Mouse (Mus musculus) liver, embryonic 18 days (tissue): ENCODE data around the gene Ezh1. TPM values are rescaled to one million over a fixed set of nuclear protein-coding genes. Genes with fewer than 3 reads are reported as not detected.

Source experiments
- polyA plus RNA-seq: library from polyadenylated mRNA; depleted of rRNA; stranded (reverse); fragments of >200 nt; gene quantifications from 2 replicates; pipeline ENCODE4 v1.2.3, GENCODE M21; 2012; rRNA removed

Gene Ezh1
- 9.2 and 11.0 TPM in 2 replicates for polyA plus RNA-seq

DNA sequence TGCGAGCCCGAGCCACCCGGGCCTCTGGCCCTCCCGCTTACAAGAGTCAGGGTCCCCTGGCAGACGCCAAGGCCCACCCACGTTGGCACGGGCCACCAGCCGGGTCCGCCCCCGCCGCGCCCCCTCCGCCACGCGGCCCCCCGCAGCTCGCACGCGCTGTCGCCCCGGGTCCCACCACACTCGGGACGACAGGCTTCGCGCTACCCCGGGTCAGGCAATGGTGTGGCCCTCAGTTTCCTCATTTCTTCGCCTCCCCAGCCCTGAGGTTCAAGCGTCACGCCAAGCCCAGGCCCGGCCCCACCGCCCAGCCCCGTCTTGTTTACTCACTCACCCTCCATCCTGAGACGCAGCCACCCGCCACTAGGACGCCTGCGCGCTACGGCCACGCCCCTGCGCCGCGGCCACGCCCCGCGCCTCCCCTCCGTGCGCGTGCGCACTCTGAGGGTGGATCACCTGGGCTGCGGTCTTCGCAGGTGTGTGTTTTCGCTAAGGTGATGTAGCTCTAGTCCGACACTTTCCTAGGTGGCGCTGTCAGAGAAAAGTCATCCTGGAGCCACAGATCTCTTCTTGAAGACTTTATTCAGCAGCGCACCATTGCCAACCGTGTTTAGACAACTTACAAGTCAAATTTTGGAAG, at the start of gene Ezh1:
Ezh1 (minus strand) TSS at position 399 of the 637 bp plus-strand sequence.

DNA sequence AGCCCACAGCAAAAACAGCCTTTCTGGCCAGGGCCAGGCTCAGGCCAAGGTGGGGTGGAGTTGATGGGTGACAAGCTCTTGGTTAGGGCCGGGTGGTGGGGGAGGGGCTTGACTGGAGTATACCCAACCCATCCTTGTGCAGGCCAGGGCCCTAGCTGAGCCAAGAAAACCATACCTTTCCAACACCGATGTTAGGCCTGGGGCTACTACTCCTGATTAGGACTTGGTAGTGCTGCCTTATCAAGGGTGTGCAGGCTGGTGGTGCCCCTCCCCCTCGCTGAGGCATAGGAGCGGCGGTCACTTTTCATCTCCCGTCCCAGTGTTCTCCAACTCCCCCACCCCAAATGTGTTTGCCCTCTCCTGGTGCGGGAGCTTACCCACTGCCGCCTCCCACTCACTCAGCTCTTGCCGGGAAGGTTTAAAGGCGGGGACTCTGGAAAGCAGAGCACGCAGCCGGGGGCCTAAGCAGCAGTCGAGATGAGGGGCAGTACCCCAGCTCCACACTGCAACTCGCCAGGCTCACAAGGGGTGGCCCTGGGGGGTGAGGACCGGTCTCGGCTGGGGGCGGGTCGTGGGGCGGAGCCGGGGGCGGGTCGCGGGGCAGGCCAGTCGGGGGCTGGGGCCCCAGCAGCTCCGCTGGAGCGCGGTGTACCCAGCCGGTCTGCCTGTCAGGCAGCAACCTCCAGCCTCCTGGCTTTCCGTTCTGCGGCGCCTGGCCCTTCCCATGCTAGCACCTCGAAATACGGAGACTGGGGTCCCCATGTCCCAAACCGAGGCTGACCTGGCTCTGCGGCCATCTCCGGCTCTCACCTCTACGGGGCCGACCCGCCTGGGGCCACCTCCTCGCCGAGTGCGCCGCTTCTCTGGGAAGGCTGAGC, 33.9 kb upstream of the Ezh1 start, which contains the start of gene Wnk4:
Wnk4 (plus strand) TSS at position 620 of the 878 bp plus-strand sequence.

DNA sequence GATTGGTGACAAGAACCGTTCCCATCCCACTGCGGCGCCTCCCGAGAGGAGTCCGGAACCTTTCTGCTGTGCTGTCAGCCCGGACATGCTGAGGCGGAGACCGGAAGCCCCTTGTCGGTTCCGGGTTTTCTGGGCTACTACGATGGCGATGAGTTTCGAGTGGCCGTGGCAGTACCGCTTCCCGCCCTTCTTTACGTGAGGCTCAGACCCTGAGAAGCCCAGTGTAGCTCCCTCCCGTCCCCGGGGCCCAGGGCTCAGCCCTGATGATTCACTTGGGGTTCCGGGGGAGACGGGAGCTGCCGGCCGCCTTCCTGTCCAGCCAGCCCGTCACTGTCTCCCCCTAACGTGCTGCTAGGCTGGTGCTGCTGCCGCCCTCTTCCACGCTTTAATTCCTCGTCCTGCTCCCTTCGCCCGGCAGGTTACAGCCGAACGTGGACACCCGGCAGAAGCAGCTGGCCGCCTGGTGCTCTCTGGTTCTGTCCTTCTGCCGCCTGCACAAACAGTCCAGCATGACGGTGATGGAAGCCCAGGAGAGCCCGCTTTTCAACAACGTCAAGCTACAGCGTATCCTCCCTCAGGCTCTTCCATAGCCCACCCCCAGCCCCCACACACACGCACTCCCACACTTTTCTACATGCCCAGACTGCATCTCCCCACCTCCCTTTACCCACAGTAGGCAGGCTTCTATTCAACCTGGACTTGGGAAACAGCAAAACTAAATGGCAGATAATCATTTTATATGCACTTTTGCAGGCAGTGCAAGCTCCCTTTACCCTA, 27.5 kb upstream of the Ezh1 start, which contains the start of gene Vps25:
Vps25 (plus strand) TSS at position 95 of the 777 bp plus-strand sequence.

DNA sequence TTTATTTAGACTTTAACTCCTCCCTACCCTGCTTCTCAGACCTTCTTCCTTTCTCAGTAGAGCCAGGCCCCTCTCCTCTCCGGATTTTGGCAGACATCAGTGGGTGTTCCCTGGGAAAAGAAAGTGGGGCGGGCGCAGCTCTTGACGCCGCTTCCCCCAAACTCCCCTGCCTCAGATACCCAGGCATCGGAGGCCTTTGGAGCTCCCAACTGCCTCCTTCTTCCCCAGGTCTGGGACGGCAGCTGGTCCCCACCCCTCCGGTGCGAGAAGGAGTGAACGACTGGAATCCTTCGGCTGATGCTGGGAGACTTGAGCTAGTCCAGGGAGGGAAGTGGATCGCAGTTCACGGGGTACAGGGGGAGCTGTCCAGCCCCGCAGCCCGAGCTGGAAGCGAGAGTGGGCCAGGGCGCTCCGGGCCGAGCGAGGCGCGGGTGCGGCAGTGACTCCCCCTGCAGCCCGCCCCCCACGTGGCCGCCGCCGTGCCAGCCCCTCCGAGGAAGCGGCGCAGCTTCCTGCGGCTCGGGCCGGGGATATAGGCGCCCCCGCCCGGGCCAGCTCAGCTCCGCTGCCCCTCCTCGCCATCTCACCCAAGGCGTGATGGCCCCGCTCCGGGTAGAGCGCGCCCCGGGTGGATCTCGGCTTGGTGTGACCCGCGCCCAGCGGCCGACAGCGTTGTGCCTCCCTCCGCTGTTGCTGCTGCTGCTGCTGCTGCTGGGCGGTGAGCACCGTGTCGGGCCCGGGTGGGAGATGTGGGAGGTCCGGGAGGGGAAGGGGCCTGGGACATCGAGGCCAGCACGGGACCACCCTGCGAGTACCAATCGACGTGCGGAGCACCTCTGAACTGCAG, 19.8 kb upstream of the Ezh1 start, which contains the start of gene Ramp2:
Ramp2 (plus strand) TSS at position 174 of the 847 bp plus-strand sequence.

DNA sequence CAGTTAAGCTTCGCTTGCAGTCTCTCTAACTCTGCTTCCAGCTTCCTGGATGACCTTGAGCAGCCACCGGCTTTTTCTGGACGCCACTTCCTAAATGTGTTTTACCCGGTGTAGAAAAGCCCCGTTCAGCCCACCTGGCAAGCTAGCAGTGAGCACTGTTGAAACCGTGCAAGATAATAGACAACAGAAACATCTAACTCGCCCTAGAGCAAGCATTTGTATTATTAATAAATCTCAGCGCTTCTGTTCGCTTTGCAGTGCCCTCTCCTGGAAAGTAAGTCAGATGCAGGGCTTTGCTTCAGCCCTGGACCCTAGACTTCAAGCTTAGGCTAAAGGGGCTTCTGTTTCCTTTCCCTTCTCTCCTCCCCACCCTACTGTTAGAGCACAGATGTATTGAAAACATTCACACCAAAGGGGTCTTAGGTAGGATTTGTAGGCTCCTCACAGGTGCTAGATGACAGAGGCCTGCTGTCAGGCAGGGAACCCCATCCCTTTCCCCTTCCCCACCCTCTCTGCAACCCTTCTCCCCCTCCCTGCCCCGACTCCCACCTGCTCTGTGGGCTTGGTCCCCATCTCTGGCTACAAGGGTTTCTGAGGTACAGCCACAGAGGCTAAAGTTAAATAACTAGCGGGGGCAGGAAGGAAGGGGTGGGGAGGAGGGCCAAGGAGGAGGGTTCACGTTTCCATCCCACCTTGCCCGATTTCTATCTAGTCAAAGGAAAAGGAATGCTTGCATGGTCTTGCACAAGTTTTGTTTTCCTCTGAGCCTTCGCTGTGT, 51.2 kb downstream of the Ezh1 start, which contains the start of gene Ccr10:
Ccr10 (minus strand) TSS at position 593 of the 778 bp plus-strand sequence.

DNA sequence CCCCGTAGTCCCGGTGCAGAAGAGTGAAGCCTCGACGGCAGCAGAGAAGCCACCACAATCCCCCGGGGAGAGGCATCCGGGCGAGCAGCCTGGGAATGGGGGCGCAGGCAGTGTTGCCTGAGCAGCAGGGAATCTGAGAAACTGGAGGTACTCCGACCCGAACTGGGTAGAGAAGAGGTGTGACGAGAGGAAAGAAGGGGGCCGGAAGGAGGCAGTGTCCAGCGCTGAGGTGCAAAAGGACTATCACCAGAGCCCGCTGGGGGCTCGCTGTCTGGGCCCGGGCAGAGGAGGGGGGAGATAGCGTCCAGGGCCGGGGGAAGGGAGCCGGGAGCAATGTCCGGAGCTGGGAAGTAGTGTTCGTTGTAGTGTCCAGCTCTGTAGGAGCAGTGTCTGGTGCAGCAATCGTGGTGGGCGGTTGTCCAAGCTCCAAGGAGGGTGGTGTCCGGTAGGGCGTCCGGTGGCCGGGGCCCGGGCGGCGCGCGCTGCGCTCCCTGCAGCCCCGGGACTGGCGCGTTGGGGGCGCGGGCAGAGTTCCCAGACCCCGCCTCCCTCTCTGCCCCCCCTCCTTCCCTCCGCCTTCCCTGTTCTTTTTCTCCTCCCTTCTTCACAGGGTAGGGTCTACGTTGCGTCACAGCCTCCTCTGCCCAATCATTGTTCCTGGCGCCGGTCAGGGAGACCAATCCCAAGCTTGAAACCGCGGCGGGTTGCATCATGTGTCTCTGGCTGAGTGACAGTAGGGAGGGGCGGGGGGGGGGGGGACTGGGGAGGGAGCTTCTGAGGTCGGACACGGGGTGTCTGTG, 55.3 kb downstream of the Ezh1 start, which contains the start of gene Plekhh3:
Plekhh3 (minus strand) TSS at position 541 of the 800 bp plus-strand sequence.

DNA sequence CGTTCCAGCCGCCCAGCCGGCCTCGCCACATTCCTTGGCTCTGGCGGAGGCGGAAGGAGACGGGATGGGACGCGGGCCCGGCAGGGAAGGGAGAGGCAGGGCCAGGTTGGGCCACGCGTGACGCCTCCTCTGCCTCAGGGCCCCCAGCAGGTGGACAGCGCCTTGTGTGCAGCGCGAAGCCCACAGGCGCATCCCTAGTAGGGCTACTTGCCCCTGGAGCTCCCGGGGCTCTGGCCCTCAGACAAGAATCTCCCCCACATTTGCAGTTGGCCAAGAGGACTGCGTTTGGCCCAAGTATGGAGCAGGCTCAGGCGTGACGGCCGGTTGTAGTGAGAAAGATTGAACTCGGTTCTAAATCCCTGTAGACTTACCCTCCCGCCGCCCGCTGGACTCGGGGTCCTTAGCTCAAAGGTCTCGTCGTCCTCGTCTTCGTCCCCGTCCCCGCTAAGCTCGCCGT, 55.9 kb downstream of the Ezh1 start, which contains the start of gene Cntnap1:
Cntnap1 (plus strand) TSS at position 170 of the 457 bp plus-strand sequence.

DNA sequence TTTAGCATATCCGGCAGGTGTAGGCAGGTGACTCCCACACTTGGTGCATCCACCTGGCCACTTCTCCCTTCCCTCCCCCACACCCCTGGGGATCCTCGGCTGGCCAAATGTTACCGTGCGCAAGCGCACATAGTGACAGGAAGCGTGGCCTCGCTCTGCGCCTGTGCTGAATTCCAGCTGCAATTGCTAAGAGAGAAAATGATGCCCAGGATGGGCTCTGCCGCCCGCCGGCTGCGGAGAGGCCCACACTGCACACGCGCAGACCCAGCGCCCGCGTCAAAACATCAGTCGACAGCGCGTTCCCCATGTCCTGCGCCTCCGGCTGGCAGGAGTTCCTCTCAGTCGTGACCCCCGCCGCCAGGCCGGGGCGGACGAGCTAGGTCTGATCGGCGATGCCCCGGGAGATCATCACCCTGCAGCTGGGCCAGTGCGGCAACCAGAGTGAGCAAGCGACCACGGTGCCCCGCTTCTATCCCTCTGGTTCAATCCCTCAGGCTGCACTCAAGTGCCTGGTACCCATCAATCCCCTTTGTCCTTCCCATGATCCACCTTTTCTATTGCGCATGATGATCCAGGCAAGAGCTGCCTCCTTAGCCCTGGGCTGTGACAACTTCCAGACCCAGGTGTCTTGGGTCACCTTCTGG, 70.4 kb downstream of the Ezh1 start, which contains the start of gene Tubg2:
Tubg2 (plus strand) TSS at position 180 of the 644 bp plus-strand sequence.

Other genes starting within 250 kb of the Ezh1 start
- gene Atp6v0a1, start 217.0 kb downstream of the Ezh1 start, polyA plus RNA-seq: 20.6 and 24.1 TPM in 2 replicates
- 9.4 and 9.9 TPM in 2 replicates for gene Naglu, start 156.5 kb downstream of the Ezh1 start, polyA plus RNA-seq
- 0.35 and 0.42 TPM in 2 replicates for gene Hsd17b1, start 148.1 kb downstream of the Ezh1 start, polyA plus RNA-seq
- gene Coasy, start 143.9 kb downstream of the Ezh1 start, polyA plus RNA-seq: 30.0 and 30.3 TPM in 2 replicates
- gene Mlx, start 139.2 kb downstream of the Ezh1 start, polyA plus RNA-seq: 19.0 and 21.5 TPM in 2 replicates
- gene Psmc3ip, start 131.0 kb downstream of the Ezh1 start, polyA plus RNA-seq: 7.1 and 7.6 TPM in 2 replicates
- 23.5 and 24.3 TPM in 2 replicates for gene Retreg3, start 106.6 kb downstream of the Ezh1 start, polyA plus RNA-seq
- gene Tubg1, start 106.5 kb downstream of the Ezh1 start, polyA plus RNA-seq: 6.0 and 6.3 TPM in 2 replicates
- gene Tubg2, start 70.6 kb downstream of the Ezh1 start, polyA plus RNA-seq: 0.12 and 0.20 TPM in 2 replicates
- gene Cntnap1, start 55.9 kb downstream of the Ezh1 start, polyA plus RNA-seq: 0.21 and 0.28 TPM in 2 replicates
- gene Plekhh3, start 55.1 kb downstream of the Ezh1 start, polyA plus RNA-seq: 2.0 and 2.4 TPM in 2 replicates
- gene Ccr10, start 51.0 kb downstream of the Ezh1 start, polyA plus RNA-seq: 0.04 and 0.05 TPM in 2 replicates
- 26.7 and 28.2 TPM in 2 replicates for gene Ramp2, start 19.6 kb upstream of the Ezh1 start, polyA plus RNA-seq
- gene Vps25, start 27.2 kb upstream of the Ezh1 start, polyA plus RNA-seq: 33.1 and 34.1 TPM in 2 replicates
- gene Wnk4, start 34.1 kb upstream of the Ezh1 start, polyA plus RNA-seq: 1.9 and 2.9 TPM in 2 replicates
- gene Cntd1, start 52.5 kb upstream of the Ezh1 start, polyA plus RNA-seq: 0.25 and 0.51 TPM in 2 replicates
- gene Coa3, start 52.7 kb upstream of the Ezh1 start, polyA plus RNA-seq: 47.0 and 49.6 TPM in 2 replicates
- 49.6 and 53.3 TPM in 2 replicates for gene Becn1, start 75.8 kb upstream of the Ezh1 start, polyA plus RNA-seq
- gene Psme3, start 89.8 kb upstream of the Ezh1 start, polyA plus RNA-seq: 75.2 and 83.4 TPM in 2 replicates
- 3.0 and 3.2 TPM in 2 replicates for gene Aoc2, start 98.6 kb upstream of the Ezh1 start, polyA plus RNA-seq
- 0.20 and 0.29 TPM in 2 replicates for gene Aoc3, start 104.1 kb upstream of the Ezh1 start, polyA plus RNA-seq
- gene G6pc, start 141.1 kb upstream of the Ezh1 start, polyA plus RNA-seq: 41.2 and 49.0 TPM in 2 replicates
- gene Aarsd1, start 191.2 kb upstream of the Ezh1 start, polyA plus RNA-seq: 13.5 and 14.0 TPM in 2 replicates
- 0.64 and 0.79 TPM in 2 replicates for gene Gm27029, start 198.3 kb upstream of the Ezh1 start, polyA plus RNA-seq
- 4.3 and 4.5 TPM in 2 replicates for gene Rundc1, start 198.6 kb upstream of the Ezh1 start, polyA plus RNA-seq
- 0.80 and 0.88 TPM in 2 replicates for gene Ptges3l, start 198.9 kb upstream of the Ezh1 start, polyA plus RNA-seq
- 679 and 947 TPM in 2 replicates for gene Rpl27, start 215.8 kb upstream of the Ezh1 start, polyA plus RNA-seq
- gene Ifi35, start 221.9 kb upstream of the Ezh1 start, polyA plus RNA-seq: 47.2 and 49.9 TPM in 2 replicates
- 3.3 and 4.1 TPM in 2 replicates for gene Rnd2, start 238.5 kb upstream of the Ezh1 start, polyA plus RNA-seq
- gene Vat1, start 239.8 kb upstream of the Ezh1 start, polyA plus RNA-seq: 12.6 and 14.2 TPM in 2 replicates